Mouse (Mus musculus): ENCODE measurements at regions not wholly inside any gene's neighbourhood (a gene's known extent, or its start where the extent isn't known, plus 50 kb on each side); places are given as distances from the start of the nearest gene placed in this dataset.

DNA sequence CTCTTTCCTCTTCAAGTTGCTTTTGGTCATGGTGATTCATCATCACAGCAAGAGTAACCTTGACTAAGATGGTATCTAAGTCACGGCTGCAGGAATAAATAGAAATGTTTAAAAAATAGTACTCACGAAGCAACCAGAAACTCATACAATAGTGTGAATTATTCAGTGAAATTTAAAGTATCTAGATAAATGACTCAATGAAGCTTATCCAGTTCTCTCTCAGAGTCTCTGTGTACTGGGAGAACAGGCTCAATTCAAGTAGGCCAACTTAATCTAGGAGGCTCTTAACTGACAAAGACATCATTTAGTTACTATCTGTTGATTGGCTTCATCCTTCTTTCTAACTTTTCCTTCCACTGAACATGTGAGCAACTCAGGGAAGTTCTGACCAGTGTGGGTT is 175.5 kb upstream of the Pcdh15 start:
- 84% methylated on average over 2 of the region's 2 CpGs for WGBS
- Histone ChIP-seq H3K27me3 (replicated peaks; ENCODE audit: low read depth, poor library complexity, severe bottlenecking) (no peaks in the 10 kb centered on the region), H3K4me1 (no peaks in the 10 kb centered on the region), H3K27ac (replicated peaks) (no peak overlapping the region), H3K4me3 (no peak overlapping the region), H3K9me3 (no peaks in the 10 kb centered on the region), H3K36me3 (replicated peaks) (no peaks in the 10 kb centered on the region)
- no peak for DNase-seq (ENCODE audit: low spot score)

- no peak overlapping the region for H3K27ac ChIP-seq (replicated peaks)
- H3K36me3 ChIP-seq (replicated peaks): no peaks in the 10 kb centered on the region
- WGBS: 72% methylated on average over 3 of the region's 3 CpGs
- no peaks in the 10 kb centered on the region for H3K27me3 ChIP-seq (replicated peaks; ENCODE audit: low read depth, poor library complexity, severe bottlenecking)
- no peak for DNase-seq (ENCODE audit: low spot score)
- no peaks in the 10 kb centered on the region for H3K4me1 ChIP-seq
- no peak overlapping the region for H3K4me3 ChIP-seq
- no peaks in the 10 kb centered on the region for H3K9me3 ChIP-seq
Measured at GRCm38 (mm10) chr10:72956957-72957356, 142.2 kb upstream of the Pcdh15 start.

GRCm38 (mm10) chr10:72960051-72960450 is 139.1 kb upstream of the Pcdh15 start:
- Histone ChIP-seq H3K27me3 (replicated peaks; ENCODE audit: low read depth, poor library complexity, severe bottlenecking) (no peaks in the 10 kb centered on the region), H3K4me1 (no peaks in the 10 kb centered on the region), H3K36me3 (replicated peaks) (no peaks in the 10 kb centered on the region), H3K4me3 (no peak overlapping the region), H3K27ac (replicated peaks) (no peak overlapping the region), H3K9me3 (no peaks in the 10 kb centered on the region)
- WGBS: 65% methylated on average over 3 of the region's 3 CpGs
- DNase-seq (ENCODE audit: low spot score): no peak

GRCm38 (mm10) chr10:72981359-72981758 is 117.8 kb upstream of the Pcdh15 start:
- WGBS: 29% methylated on average over 1 of the region's 1 CpGs
- Histone ChIP-seq H3K9me3 (no peaks in the 10 kb centered on the region), H3K27ac (replicated peaks) (no peak overlapping the region), H3K27me3 (replicated peaks; ENCODE audit: low read depth, poor library complexity, severe bottlenecking) (no peaks in the 10 kb centered on the region), H3K4me3 (no peak overlapping the region), H3K36me3 (replicated peaks) (no peaks in the 10 kb centered on the region), H3K4me1 (no peaks in the 10 kb centered on the region)
- no peak for DNase-seq (ENCODE audit: low spot score)

DNA sequence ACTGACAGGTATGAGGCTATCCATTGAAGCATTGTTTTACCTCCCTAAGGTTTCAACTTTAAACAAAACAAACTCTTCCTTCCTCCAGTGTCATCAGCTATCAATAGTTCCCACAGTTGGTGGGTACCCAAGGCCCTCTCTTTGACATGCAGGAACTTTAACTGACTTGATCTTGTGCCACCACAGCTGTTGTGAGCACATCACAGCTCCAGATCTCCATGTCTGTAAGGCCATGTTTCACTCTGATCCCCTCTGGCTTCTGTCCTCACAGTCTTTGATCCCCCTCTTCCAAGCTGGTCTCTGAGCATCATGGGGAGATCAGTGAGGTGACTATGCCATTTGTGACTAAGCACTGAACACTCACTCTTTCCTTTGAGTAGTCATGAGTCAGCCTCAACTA is 110.8 kb upstream of the Pcdh15 start:
- Histone ChIP-seq H3K36me3 (replicated peaks) (no peaks in the 10 kb centered on the region), H3K27ac (replicated peaks) (no peak overlapping the region), H3K4me1 (no peaks in the 10 kb centered on the region), H3K27me3 (replicated peaks; ENCODE audit: low read depth, poor library complexity, severe bottlenecking) (no peaks in the 10 kb centered on the region), H3K9me3 (no peaks in the 10 kb centered on the region), H3K4me3 (no peak overlapping the region)
- no peak for DNase-seq (ENCODE audit: low spot score)

- Histone ChIP-seq H3K9me3 (no peaks in the 10 kb centered on the region), H3K27ac (replicated peaks) (no peak overlapping the region), H3K27me3 (replicated peaks; ENCODE audit: low read depth, poor library complexity, severe bottlenecking) (no peaks in the 10 kb centered on the region), H3K36me3 (replicated peaks) (no peaks in the 10 kb centered on the region), H3K4me3 (no peak overlapping the region), H3K4me1 (no peaks in the 10 kb centered on the region)
- peak; percentile 7 for DNase-seq (ENCODE audit: low spot score)
- 63% methylated on average over 3 of the region's 3 CpGs for WGBS
Measured at GRCm38 (mm10) chr10:73010897-73011296, 88.2 kb upstream of the Pcdh15 start.

- WGBS: 67% methylated on average over 5 of the region's 5 CpGs
- Histone ChIP-seq H3K36me3 (replicated peaks) (no peaks in the 10 kb centered on the region), H3K4me3 (no peak overlapping the region), H3K27me3 (replicated peaks; ENCODE audit: low read depth, poor library complexity, severe bottlenecking) (no peaks in the 10 kb centered on the region), H3K27ac (replicated peaks) (no peak overlapping the region), H3K4me1 (no peaks in the 10 kb centered on the region), H3K9me3 (no peaks in the 10 kb centered on the region)
- DNase-seq (ENCODE audit: low spot score): no peak
Measured at GRCm38 (mm10) chr10:73011874-73012273, 87.3 kb upstream of the Pcdh15 start.

- H3K36me3 ChIP-seq (replicated peaks): no peaks in the 10 kb centered on the region
- H3K27ac ChIP-seq (replicated peaks): no peak overlapping the region
- no peaks in the 10 kb centered on the region for H3K9me3 ChIP-seq
- 84% methylated on average over 2 of the region's 2 CpGs for WGBS
- H3K4me3 ChIP-seq: no peak overlapping the region
- no peaks in the 10 kb centered on the region for H3K27me3 ChIP-seq (replicated peaks; ENCODE audit: low read depth, poor library complexity, severe bottlenecking)
- no peak for DNase-seq (ENCODE audit: low spot score)
- no peaks in the 10 kb centered on the region for H3K4me1 ChIP-seq
Measured at GRCm38 (mm10) chr10:73037476-73037875, 61.7 kb upstream of the Pcdh15 start.

GRCm38 (mm10) chr10:73039551-73039950 is 59.6 kb upstream of the Pcdh15 start:
- no peak overlapping the region for H3K27ac ChIP-seq (replicated peaks)
- H3K27me3 ChIP-seq (replicated peaks; ENCODE audit: low read depth, poor library complexity, severe bottlenecking): no peaks in the 10 kb centered on the region
- 39% methylated on average over 1 of the region's 1 CpGs for WGBS
- H3K4me1 ChIP-seq: no peaks in the 10 kb centered on the region
- H3K9me3 ChIP-seq: no peaks in the 10 kb centered on the region
- H3K36me3 ChIP-seq (replicated peaks): no peaks in the 10 kb centered on the region
- DNase-seq (ENCODE audit: low spot score): no peak
- no peak overlapping the region for H3K4me3 ChIP-seq

Measured in embryonic facial prominence, embryonic 10.5 days (tissue).